Mouse (Mus musculus): ENCODE results near the gene Mei1.

DNA sequence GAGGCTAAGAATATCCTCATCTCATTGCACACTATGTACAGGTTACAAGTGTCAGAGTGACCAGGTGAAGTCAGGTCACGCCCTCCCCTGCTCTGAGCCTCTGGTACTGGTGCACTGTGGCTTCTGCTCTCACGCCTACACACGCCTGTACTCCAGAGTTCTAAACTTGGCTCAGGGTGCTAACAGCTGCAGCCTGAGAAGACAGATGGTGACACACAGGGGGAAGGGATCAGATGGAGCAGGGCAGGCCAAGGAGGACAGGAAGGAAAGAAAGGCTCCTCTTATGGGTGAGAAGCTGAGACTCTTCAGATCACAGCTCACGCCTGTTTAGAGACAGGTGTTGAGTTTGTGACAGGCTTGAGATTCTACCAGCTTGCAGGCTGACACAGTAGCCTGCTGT is 65.6 kb downstream of the Mei1 start:
- TF ChIP-seq CTCF (IDR thresholded peaks at IDR 0.05; ENCODE audit: low read depth) = no peak
- no peak for TF ChIP-seq EP300 (IDR thresholded peaks at IDR 0.05; ENCODE audit: low read depth)
